Mouse (Mus musculus): ENCODE measurements around the gene Efcab14. TPM values are rescaled to one million over a fixed set of nuclear protein-coding genes. Genes with fewer than 3 reads are reported as not detected.

Efcab14 gene
- total RNA-seq (2014; fragmentation: Nextera tagmentation) (39.7 and 45.7 TPM in 2 replicates), total RNA-seq (2017) (34.2 and 41.0 TPM in 2 replicates)

DNA sequence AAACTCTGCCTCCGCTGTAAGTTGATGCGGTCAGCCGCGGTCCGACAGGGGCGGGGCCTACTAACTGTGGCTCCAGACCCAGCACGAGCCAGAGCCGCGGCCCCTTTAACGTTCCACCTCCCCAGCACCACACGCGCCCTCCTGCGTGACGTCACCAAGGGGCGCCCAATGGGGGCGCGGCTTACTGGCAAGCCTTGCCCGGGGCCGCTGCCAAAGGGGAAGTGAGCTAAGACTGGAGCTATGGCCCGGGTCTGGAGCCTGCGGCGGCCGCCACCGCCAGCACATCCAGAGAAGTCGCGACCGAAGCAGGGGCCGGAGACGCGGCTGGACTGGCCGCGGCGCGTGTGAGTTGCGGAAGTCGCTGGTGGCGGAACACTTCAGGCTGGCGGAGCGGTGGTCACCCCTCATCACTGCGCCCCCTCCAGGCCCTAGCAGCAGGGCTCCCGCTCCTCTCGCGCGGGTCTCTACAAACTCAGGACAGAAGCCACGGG lies at the start of gene Efcab14:
Gene Efcab14 (plus strand): TSS at position 194 of the 491 bp plus-strand sequence.
- peak; percentile 96 for ATAC-seq (replicated peaks; ENCODE audit: low FRiP score, low TSS enrichment, poor library complexity, severe bottlenecking)

DNA sequence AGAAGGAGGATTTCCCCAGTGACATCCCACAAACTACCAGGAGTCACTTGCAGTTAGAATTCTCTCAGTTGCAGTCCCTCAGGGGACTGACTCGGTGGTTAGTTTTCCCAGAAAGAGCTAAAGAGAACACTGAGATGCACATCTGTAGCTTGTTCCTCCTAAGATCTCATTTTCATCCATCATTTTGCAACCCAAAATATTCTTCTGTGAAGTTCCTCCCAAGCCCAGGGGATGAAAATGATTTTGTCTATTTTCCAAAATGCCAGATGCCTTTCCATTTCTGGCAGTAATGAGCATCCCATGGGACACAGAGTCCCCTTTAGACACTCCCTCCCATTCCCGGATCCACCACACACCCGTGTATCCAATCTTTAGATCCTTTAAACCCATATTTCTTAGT lies 36.1 kb upstream of the Efcab14 start:
- ATAC-seq (replicated peaks; ENCODE audit: low FRiP score, low TSS enrichment, poor library complexity, severe bottlenecking): no peak

DNA sequence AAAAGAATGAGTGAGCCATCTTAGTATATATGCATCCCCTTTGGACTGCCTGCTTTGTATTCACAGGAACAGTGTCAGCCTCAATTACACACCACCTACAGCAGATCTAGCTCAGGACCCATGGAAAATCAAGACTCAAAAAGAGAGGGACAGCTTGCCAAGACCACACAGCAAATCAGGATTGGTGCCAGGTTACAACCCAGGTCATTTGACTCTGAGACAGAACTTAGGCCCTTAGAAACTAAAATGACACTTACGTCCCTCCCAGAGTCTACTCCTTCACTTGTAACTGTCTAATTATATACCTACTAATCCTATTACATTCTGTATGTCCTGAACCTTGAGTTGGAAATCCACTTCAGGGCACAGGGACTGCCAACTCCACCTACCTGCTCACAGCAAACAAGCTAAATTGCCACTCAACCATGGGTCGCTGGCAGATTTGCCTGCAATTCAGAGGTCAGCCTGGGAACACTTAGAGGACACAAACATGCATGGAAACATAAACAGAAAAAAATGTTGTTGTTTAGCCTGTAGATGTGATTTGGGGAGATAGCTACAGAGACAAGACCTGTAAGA lies 33.5 kb upstream of the Efcab14 start:
- no peak for ATAC-seq (replicated peaks; ENCODE audit: low FRiP score, low TSS enrichment, poor library complexity, severe bottlenecking)

DNA sequence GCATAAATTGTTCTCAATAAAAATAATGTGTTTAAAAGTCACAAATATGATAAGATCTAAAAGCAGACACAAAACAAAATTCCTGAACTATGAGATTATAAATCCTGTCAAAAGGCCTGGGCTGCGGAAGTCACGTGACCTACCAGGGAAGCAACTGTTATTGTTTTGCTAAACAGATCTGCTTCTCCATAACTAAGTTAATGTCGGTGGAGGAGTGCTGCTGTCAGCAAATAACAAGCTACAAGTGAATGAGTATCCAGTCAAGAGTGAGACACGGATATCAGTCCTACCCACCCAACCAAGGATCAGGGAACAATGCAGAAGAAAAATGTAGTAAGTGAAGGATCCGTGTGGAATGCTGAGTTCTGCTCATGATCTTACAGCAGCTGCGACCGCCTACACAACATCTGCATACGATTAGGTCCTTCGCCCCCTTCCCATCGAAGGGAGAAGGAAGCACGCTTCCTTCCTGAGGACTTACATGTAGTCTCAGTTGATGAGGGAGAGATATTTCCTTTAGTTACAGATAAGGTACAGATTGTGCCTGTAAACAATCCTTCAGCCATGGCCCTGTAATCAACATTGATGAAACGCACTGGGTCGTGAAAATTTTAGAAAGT lies 28.5 kb upstream of the Efcab14 start:
- no peak for ATAC-seq (replicated peaks; ENCODE audit: low FRiP score, low TSS enrichment, poor library complexity, severe bottlenecking)

DNA sequence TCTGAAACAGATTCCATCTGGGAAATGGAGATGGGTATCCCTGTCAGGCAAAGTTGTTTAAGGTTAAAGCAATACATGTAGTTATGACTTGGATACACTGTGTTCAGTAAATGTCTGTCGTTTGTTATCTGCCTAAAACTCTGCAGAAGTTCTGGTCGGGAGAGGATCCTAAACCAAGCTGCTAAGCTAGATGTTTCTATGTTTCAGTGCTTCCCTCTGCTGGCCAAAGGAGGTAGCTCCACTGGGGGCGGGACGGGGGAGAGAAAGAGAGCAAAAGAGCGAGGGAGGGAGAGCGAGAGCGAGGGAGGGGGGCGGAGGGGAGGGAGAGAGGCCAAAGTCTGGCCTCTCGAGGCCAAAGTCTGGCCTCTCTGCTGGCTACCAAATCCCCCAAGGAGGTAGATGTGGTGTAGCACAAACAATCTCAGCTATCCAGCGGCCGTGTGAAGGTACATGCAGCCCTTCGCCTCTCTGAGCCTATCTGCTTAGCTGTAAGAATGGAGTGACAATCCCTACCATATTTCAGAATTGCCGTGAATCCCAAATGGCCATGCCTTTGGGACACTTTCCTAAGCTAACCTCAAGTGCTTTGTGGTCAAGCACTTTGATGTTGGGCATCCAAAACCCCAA lies 27.6 kb upstream of the Efcab14 start:
- peak; percentile 97 for ATAC-seq (replicated peaks; ENCODE audit: low FRiP score, low TSS enrichment, poor library complexity, severe bottlenecking)

DNA sequence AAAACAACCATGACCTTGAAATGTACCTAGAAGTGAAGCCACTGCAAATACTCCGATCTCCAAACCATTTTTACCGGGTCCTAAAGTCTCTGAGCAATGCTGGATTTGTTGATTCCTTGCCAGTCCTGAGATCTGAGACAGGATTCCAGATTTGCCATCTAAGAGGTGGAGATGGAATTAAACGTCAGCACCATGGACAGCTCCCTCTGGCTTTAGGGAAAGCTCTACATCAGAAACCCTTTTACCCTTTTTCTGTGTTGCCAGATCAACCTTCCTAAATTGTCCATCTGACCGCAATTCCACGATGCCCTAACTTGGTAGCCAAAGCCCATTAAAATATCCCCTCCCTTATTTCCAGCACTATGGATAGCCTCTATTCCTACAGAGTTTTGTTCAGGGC lies 8.8 kb upstream of the Efcab14 start:
- ATAC-seq (replicated peaks; ENCODE audit: low FRiP score, low TSS enrichment, poor library complexity, severe bottlenecking): peak; percentile 65

DNA sequence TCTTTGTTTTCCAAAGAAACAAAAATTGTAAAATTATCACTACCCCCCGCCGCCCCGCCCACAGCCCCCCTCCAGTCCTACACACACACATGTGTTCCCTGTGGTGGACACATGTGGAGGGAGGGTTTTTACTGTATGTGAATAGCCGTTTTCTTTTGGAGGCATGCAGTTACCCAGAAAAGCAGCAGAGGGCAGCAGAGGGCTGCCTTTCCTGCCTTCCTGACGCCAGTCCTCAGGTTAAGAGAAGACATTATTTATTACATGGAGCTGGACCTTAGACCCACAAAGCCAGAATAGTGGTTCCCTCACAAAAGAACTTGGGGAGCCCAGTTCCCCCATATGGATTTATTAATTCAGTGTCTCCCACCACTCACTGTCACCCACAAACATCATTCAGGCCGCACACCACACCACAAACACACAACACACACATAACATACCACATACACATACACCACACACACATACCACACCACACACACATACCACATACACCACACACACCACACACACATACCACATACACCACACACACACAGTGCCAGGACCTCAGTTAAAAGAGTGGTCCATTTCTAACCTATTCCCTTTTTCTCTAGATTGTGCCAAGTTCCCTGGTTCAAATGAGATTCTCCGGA lies 5.8 kb upstream of the Efcab14 start:
- ATAC-seq (replicated peaks; ENCODE audit: low FRiP score, low TSS enrichment, poor library complexity, severe bottlenecking): peak; percentile 75

DNA sequence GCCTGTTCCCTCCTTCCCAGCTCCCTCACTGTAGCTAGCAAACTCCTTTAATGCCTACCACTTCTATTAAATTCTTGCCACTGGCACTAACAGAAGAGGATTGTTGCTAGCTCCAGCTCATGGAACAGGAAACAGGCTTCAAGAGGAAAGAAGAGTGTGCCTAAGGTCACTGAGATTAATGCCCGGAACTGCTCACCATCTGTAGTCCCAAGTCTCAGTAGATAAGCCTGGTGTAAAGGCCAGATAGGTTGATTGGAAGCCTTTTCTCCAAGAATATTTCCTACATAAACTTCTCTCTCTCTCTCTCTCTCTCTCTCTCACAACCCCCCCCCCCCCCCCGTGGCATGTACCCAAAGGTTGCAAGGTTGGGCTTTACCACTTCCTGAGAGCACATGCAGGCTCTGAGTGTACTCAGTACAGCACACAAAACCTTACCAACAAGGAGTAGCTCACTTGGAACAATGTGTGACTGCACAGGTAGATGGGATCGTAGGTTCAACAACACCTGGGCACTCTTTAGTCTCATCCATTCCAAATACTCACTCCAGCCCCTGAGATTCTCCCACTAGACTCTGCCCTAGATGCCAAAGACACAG lies 5.2 kb upstream of the Efcab14 start:
- ATAC-seq (replicated peaks; ENCODE audit: low FRiP score, low TSS enrichment, poor library complexity, severe bottlenecking): peak; percentile 55; the same call in 1 of the 2 replicates

DNA sequence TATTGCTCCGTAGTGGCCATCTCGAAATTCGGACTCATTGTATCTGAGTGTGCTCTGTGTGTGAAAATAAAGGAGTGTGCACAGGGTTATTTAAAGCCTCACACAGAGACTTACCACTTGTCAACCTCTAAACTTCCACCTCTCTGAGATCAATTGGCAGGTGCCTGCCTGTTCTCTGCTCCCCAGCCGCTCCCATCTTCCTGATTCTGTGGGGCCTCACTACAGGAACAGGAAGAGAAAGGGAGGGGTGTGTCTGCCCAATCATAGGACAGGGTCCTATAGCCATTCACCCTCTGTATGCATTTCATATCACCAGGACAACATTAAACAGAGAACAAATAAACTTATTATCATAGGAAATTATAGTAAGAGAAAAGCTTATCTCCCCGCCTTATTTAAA lies 3.8 kb upstream of the Efcab14 start:
- no peak for ATAC-seq (replicated peaks; ENCODE audit: low FRiP score, low TSS enrichment, poor library complexity, severe bottlenecking)

DNA sequence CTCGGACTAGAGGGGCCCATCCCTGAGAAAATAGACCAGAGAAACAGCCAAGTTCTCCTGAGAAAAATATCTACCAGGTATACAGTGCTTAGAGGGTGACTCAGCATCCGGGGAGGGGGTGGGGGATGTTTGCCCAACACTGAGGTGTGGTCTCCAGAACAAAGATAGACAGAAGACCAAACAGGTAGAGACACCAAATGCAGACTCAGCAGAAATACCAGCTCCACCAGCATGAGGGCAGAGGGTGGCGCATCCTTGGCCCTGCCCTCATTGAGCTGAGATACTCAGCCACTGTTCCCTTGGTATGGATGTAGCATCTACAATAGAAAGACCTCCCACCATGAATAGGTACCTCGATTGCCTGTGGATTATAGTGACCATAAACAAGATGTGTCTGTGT lies 2.7 kb upstream of the Efcab14 start:
- ATAC-seq (replicated peaks; ENCODE audit: low FRiP score, low TSS enrichment, poor library complexity, severe bottlenecking): no peak

DNA sequence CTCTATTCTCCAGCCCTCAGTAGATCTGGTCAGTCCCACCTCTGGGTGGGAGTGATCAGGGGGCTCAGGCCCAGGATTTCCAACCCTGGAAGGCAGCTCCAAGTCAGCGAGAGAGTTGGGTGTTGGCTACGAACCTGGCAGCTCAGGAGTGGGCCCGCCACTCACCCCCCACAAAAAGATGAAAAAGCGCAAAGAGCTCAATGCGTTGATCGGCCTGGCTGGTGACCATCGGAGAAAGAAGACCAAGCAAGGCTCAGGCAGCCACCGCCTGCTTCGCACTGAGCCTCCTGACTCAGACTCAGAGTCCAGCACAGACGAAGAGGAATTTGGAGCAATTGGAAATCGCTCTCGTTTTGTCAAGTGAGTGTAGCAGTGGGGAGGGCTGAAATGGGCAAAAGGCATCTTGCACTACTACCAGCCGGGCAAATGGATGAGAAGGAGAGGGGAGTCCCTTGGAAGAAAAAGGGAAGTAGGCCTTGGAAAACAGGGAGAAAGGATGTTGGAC lies 989 bp downstream of the Efcab14 start:
- ATAC-seq (replicated peaks; ENCODE audit: low FRiP score, low TSS enrichment, poor library complexity, severe bottlenecking): no peak

DNA sequence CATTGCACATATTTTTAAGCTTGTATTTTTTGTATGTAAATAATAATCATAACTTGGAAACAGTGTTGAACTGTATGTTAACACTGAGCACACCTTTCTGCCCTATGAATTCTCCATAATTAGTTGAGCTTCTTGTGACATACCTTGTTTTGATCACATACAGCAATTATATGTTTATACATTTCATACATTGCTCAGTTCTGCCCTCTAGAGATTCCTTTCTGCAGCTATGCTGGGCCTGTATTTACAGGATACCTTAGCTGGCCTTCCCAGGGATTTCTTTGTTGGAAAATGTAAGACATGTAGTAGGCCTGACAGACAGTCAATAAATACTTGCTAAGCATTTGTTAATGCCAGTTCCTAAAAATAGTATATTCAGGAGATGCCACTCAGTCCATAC lies 5.1 kb downstream of the Efcab14 start:
- ATAC-seq (replicated peaks; ENCODE audit: low FRiP score, low TSS enrichment, poor library complexity, severe bottlenecking): no peak

DNA sequence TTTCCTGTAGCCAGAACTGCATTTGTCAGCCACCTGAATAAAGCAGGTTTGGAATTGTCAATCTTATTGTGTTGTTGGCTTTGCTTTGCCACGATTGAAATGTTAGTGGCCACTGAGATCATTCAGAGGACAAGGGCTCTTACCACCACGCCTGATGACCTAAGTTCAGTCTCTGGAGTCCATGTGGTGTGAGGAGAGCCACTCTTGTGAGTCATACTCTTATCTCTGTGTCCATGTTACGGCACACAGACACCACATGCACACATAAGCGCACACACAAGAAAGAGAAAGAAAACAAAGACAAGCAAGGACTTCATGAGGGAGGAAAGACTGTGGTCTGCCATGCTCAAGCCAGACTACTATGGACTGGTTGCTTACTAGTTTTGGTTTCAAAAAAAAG lies 5.6 kb downstream of the Efcab14 start:
- peak; percentile 37; the same call in 1 of the 2 replicates for ATAC-seq (replicated peaks; ENCODE audit: low FRiP score, low TSS enrichment, poor library complexity, severe bottlenecking)

DNA sequence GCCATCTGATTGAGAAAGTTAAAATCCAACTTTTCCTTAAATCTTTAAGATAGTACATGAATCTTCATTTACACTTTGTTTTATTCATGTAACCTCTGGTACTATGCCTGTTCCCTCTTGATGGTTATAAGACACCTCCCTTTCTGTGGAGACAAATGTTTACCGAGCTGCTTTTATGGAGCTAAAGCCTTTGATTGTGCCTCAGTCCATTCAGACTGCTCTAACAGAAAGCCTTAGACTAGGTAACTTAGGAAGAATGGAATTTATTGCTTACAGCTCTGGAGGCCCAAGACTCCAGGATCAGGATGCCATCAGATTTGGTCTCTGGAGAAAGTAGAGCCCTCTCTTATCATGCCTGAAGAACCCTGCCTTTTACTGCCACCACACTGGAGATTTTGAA lies 10.6 kb downstream of the Efcab14 start:
- ATAC-seq (replicated peaks; ENCODE audit: low FRiP score, low TSS enrichment, poor library complexity, severe bottlenecking): no peak

DNA sequence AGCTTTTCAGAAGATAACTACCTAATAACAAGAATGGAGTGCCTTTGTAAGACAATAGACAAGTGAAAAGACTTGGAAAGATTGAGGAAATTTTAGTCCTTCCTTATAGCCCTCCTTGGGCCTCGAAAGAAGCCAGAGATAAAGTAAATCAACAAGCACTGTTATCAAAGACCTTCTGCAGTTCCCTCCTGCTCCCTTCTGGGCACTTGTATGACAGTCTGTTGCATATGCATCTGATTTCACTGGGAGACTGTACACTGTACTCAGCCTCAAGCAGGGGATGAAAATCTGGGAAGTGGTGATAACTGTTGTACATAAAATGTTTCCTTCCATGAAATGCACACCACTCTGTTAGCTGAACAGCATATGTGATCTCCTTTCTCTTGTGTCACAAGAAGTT lies 11.8 kb downstream of the Efcab14 start:
- no peak for ATAC-seq (replicated peaks; ENCODE audit: low FRiP score, low TSS enrichment, poor library complexity, severe bottlenecking)

DNA sequence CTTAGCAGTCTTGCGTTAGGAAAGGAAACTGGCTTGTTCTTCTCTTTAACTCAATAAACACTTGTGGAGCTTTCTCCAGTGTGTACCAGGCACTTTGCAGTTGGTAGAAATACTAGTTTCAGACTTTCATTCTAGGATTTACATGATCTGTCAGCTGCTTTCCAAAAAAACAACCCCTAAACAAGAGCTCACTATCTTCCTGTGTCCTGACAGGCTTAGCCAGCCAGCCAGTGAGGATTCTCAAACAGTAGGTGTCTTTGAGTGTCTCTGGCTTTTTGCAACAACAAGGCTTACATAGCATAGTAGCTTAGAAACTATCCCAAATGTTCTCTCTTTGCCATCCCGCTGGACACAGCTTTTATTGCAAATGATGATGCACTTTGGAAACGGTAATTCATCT lies 16.6 kb downstream of the Efcab14 start:
- no peak for ATAC-seq (replicated peaks; ENCODE audit: low FRiP score, low TSS enrichment, poor library complexity, severe bottlenecking)

DNA sequence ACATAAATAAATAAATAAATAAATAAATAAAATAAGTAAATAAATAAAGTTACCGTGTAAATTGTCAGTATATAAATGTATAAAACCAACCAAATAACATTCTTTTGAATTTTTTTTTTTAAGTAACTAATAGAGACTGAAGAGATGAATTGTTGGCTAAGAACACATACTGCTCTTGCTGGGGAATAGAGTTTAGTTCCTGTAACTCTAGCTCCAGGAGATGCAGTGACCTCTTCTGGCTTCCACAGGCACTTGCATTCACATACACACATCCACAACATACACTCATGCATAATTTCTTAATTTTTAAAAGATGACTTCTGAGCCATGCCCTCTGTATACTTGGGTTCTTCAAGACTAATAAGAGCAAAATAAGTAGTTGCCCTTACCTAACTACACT lies 17.3 kb downstream of the Efcab14 start:
- no peak for ATAC-seq (replicated peaks; ENCODE audit: low FRiP score, low TSS enrichment, poor library complexity, severe bottlenecking)

DNA sequence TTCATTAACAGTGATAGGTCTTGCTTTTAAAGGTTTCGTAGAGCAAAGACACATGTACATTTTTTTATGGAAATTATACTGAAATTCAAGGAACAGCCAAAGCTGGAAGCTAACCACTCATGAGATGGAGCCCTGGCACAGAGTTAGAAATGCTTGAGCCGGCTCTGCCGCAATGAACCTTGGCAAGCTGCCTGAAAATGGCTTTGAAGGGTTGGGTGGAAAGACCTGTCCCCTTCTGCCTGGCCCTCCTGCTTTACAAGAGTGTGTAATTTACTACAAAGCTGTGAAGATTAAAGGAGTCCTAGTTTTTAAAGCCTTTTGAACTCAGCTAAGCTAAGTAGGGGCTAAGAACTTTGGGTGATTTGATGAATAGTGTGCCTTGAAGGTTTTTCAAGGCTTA lies 23.7 kb downstream of the Efcab14 start:
- ATAC-seq (replicated peaks; ENCODE audit: low FRiP score, low TSS enrichment, poor library complexity, severe bottlenecking): no peak

DNA sequence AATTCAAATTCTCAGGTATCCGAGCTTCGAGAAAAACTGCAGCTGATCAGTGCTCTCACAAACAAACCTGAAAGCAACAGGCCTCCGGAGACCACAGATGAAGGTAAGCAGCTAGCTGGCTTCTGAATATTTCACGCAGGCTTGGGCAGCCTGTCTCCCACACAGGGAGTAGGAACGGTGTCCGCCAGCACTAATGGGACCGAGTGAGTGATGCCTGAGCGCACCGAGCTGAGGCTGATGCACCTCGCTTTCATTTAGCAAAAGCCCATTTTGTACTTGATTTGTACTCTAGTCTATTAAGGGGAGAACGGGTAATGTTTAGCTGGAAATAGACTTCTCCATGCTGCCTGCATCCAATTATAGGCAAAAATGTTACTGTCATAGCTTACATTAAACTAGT lies 27.0 kb downstream of the Efcab14 start:
- no peak for ATAC-seq (replicated peaks; ENCODE audit: low FRiP score, low TSS enrichment, poor library complexity, severe bottlenecking)
